Mouse (Mus musculus) c-Kit-positive CD71-positive TER-119-negative erythroid progenitor cells, embryonic 14.5 days (primary cell): ENCODE data around the gene Gm17078.
"Not testable (repeated sequence)": the region's sequence is repeated elsewhere in the genome, so short reads cannot be mapped to it uniquely, and the experiment has no call there.

Source experiments
- DNase-seq: peaks from one replicate; pipeline ENCODE4 v3.0.0-alpha.2; 2013; ENCODE audit warnings: low read depth

Gm17078 gene

DNA sequence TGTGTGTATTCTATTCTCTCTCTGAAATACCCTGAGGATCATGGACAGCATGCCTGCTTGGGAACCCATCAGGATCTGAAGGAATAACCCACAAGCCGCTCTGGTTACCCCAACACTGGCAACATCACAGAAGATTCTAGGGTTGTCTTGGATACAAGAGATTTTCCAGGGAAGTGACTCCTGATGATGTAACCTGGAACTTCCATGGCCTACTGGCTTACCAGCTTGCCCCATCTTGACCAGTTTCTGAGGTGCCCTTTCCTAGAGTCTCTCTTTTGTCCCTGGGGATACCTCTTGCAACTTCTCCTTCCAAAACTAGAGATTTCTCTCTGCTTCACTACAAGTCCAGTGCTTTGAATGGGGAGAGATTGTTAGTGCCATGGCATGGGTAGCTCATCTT lies at the start of gene Gm17078:
TSS of gene Gm17078 (minus strand) at position 101 of the 400 bp plus-strand sequence.
- no peak for DNase-seq

DNA sequence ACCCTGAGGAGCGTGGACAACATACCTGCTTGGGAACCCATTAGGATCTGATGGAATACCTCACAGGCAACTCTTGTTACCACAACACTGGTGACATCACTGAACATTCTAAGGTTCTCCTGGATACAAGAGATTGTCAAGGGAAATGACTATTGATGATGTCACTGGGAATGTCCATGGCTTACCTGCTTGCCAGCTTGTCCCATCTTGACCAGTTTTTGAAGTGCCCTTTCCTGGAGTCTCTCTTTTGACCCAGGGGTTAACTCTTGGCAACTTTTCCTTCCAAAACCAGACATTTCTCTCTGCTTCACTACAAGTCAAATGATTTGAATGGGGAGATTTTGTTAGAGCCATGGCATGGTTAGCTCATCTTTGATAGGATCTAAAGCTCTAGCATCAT lies 24.5 kb upstream of the Gm17078 start, which contains the start of gene Gm4181:
TSS of gene Gm4181 (minus strand) at position 101 of the 400 bp plus-strand sequence.
- DNase-seq, result not testable (repeated sequence)

DNA sequence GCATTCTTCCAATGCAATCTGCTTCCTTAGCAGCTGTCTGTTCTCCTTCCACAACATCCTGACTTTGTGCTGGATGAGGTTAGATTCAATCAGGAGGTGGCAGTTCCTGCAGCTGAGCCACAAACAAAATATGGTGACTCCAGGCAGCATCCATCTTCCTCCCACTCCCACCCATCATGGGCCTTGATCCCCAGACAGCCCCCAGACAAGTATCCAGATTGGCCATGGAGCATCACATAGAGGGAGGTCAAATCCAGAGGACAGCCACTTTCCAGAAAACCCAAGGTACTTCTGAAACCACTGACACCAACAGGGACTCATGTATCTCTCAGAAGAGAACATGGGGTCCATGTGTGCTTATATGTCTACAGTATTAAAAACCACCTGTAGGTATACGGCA lies 21.3 kb upstream of the Gm17078 start:
- not testable (repeated sequence) for DNase-seq

DNA sequence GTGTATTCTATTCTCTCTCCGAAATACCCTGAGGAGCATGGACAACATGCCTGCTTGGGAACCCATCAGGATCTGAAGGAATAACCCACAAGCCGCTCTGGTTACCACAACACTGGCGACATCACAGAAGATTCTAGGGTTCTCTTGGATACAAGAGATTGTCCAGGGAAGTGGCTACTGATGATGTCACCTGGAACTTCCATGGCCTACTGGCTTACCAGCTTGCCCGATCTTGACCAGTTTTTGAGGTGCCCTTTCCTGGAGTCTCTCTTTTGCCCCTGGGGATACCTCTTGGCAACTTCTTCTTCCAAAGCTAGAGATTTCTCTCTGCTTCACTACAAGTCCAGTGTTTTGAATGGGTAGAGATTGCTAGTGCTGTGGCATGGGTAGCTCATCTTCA lies 19.1 kb downstream of the Gm17078 start, which contains the start of gene Gm17174:
TSS of gene Gm17174 (minus strand) at position 101 of the 400 bp plus-strand sequence.
- DNase-seq, result not testable (repeated sequence)

DNA sequence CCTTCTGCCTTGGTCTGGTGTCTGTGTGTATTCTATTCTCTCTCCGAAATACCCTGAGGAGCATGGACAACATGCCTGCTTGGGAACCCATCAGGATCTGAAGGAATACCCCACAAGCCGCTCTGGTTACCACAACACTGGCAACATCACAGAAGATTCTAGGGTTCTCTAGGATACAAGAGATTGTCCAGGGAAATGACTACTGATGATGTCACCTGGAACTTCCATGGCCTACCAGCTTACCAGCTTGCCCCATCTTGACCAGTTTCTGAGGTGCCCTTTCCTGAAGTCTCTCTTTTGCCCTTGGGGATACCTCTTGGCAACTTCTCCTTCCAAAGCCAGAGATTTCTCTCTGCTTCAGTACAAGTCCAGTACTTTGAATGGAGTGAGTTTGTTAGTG lies 37.1 kb downstream of the Gm17078 start, which contains the start of gene Gm17175:
TSS of gene Gm17175 (minus strand) at position 101 of the 400 bp plus-strand sequence.
- DNase-seq, result not testable (repeated sequence)
